Mouse (Mus musculus): ENCODE results near the gene Prrt1.

The Prrt1 gene

GRCm38 (mm10) chr17:34597566-34598095 lies 31.7 kb upstream of the Prrt1 start, which contains the start of gene Ager:
Gene Ager, plus strand, starts transcription at chr17:34597862.
- DNase-seq (ENCODE audit: inconsistent age in 2 of 2, low spot score in 1 of 2), result peak in 1 of 2 experiments; percentile 46

GRCm38 (mm10) chr17:34599891-34600290 lies 29.4 kb upstream of the Prrt1 start:
- DNase-seq (ENCODE audit: inconsistent age in 2 of 2, low spot score in 1 of 2), result peak; percentile 21 to 43

- peak; percentile 30 to 56 for DNase-seq (ENCODE audit: inconsistent age in 2 of 2, low spot score in 1 of 2)
Measured at GRCm38 (mm10) chr17:34601796-34602195, 27.5 kb upstream of the Prrt1 start.

GRCm38 (mm10) chr17:34603375-34604060 lies 25.8 kb upstream of the Prrt1 start, which contains the start of gene Rnf5:
Gene Rnf5, minus strand, starts transcription at chr17:34603690.
- DNase-seq (ENCODE audit: inconsistent age in 2 of 2, low spot score in 1 of 2), result peak; percentile 98 to 99

GRCm38 (mm10) chr17:34604061-34604508 lies 25.2 kb upstream of the Prrt1 start, which contains the start of gene Agpat1:
Gene Agpat1, plus strand, starts transcription at chr17:34604262.
- peak; percentile 99 for DNase-seq (ENCODE audit: inconsistent age in 2 of 2, low spot score in 1 of 2)

- peak; percentile 82 to 94 for DNase-seq (ENCODE audit: inconsistent age in 2 of 2, low spot score in 1 of 2)
Measured at GRCm38 (mm10) chr17:34604511-34605237, 24.7 kb upstream of the Prrt1 start.

- peak; percentile 98 to 99 for DNase-seq (ENCODE audit: inconsistent age in 2 of 2, low spot score in 1 of 2)
Measured at GRCm38 (mm10) chr17:34605609-34606008, 23.7 kb upstream of the Prrt1 start.

- peak; percentile 52 to 69 for DNase-seq (ENCODE audit: inconsistent age in 2 of 2, low spot score in 1 of 2)
Measured at GRCm38 (mm10) chr17:34606186-34607039, 22.9 kb upstream of the Prrt1 start.

- DNase-seq (ENCODE audit: inconsistent age in 2 of 2, low spot score in 1 of 2), result peak in 1 of 2 experiments; percentile 24
Measured at GRCm38 (mm10) chr17:34607997-34608396, 21.3 kb upstream of the Prrt1 start.

- DNase-seq (ENCODE audit: inconsistent age in 2 of 2, low spot score in 1 of 2), result no peak
Measured at GRCm38 (mm10) chr17:34611050-34611449, 18.3 kb upstream of the Prrt1 start.

GRCm38 (mm10) chr17:34613054-34613645 lies 16.2 kb upstream of the Prrt1 start:
- DNase-seq (ENCODE audit: inconsistent age in 2 of 2, low spot score in 1 of 2), result no peak

GRCm38 (mm10) chr17:34613830-34614229 lies 15.5 kb upstream of the Prrt1 start:
- no peak for DNase-seq (ENCODE audit: inconsistent age in 2 of 2, low spot score in 1 of 2)

GRCm38 (mm10) chr17:34615871-34616270 lies 13.5 kb upstream of the Prrt1 start, which contains the start of gene Egfl8:
Gene Egfl8, minus strand, starts transcription at chr17:34615971.
- DNase-seq (ENCODE audit: inconsistent age in 2 of 2, low spot score in 1 of 2), result no peak

GRCm38 (mm10) chr17:34618999-34619398 lies 10.3 kb upstream of the Prrt1 start:
- peak; percentile 74 to 93 for DNase-seq (ENCODE audit: inconsistent age in 2 of 2, low spot score in 1 of 2)

GRCm38 (mm10) chr17:34621006-34621405 lies 8.3 kb upstream of the Prrt1 start:
- DNase-seq (ENCODE audit: inconsistent age in 2 of 2, low spot score in 1 of 2), result no peak

GRCm38 (mm10) chr17:34623161-34623560 lies 6.2 kb upstream of the Prrt1 start:
- no peak for DNase-seq (ENCODE audit: inconsistent age in 2 of 2, low spot score in 1 of 2)

GRCm38 (mm10) chr17:34624981-34625380 lies 4.4 kb upstream of the Prrt1 start:
- DNase-seq (ENCODE audit: inconsistent age in 2 of 2, low spot score in 1 of 2), result no peak

GRCm38 (mm10) chr17:34626062-34626772 lies 3.1 kb upstream of the Prrt1 start:
- DNase-seq (ENCODE audit: inconsistent age in 2 of 2, low spot score in 1 of 2), result no peak

- no peak for DNase-seq (ENCODE audit: inconsistent age in 2 of 2, low spot score in 1 of 2)
Measured at GRCm38 (mm10) chr17:34626773-34627092, 2.6 kb upstream of the Prrt1 start.

All from adrenal gland, adult (tissue).